Mouse (Mus musculus) erythroblast, embryonic 14.5 days (primary cell): ENCODE results near the gene Mbnl2.

Experiments used
- GATA1 ChIP-seq: IDR thresholded peaks from 2 replicates; pipeline ENCODE4 v1.6.1; 2012; ENCODE audit warnings: low read length, inconsistent platforms, mixed read lengths
- TAL1 ChIP-seq: IDR thresholded peaks from 3 replicates; pipeline ENCODE4 v1.6.1; 2012; ENCODE audit warnings: low read length, inconsistent platforms, mixed read lengths

- TF ChIP-seq TAL1 (no peak), GATA1 (no peak)
Observed at GRCm38 (mm10) chr14:120433931-120434398, 158.5 kb downstream of the Mbnl2 start.
